Mouse (Mus musculus): ENCODE results near the gene Hoxd12. TPM values are rescaled to one million over a fixed set of nuclear protein-coding genes. Genes with fewer than 3 reads are reported as not detected.

Gene Hoxd12
- polyA plus RNA-seq, 1 experiment from 2014 or later = 59.3 TPM

DNA sequence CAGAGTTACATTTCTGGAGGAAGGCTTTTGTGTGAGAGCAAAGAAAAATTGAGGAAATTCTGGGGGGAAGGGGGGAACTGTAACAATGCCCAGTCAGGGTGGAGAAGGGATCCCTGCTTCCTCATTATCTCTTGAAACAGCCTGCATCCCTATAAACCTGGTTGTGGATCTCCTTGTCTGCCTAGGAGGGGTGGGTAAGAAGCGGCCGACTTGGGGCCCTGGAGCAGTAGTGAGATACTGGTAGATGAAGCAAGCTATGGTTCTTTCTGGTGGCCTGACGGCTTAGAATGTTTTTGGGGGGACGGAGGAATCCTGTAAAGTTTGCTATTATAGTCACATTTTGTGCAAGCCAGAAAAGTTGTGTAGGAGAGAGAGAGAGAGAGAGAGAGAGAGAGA is 18.6 kb downstream of the Hoxd12 start:
- peaks cover 61% of the 10 kb centered on the region for H3K4me1 ChIP-seq
- ATAC-seq (ENCODE audit: low FRiP score, low read depth) = no peak

DNA sequence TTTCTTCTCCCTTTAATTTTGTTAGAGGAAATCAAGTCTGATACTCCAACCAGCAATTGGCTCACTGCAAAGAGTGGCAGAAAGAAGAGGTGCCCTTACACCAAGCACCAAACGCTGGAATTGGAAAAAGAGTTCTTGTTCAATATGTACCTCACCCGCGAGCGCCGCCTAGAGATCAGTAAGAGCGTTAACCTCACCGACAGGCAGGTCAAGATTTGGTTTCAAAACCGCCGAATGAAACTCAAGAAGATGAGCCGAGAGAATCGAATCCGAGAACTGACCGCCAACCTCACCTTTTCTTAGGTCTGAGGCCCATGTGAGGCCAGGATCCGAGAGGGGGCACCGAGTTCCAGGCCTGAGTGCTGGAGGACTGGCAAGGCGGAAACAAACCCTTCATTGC is 19.3 kb downstream of the Hoxd12 start:
- peak overlapping the region; percentile 60 for H3K4me3 ChIP-seq
- H3K36me3 ChIP-seq = peaks cover 13% of the 10 kb centered on the region; the same call in 1 of the 2 replicates
- peaks cover 53% of the 10 kb centered on the region for H3K27me3 ChIP-seq
- peak overlapping the region; percentile 39; the same call in 1 of the 2 replicates for H3K27ac ChIP-seq
- ATAC-seq (ENCODE audit: low FRiP score, low read depth) = no peak
- H3K9ac ChIP-seq = peak overlapping the region; percentile 92
- H3K4me1 ChIP-seq = peaks cover 64% of the 10 kb centered on the region
- 9% methylated on average over 16 of the region's 16 CpGs for WGBS
- H3K9me3 ChIP-seq = no peaks in the 10 kb centered on the region
- H3K4me2 ChIP-seq (replicated peaks) = peak overlapping the region; percentile 91

More for the DNA sequence above, 18.6 kb downstream of the Hoxd12 start:
- Histone ChIP-seq H3K9ac (peak overlapping the region; percentile 92), H3K4me3 (peak overlapping the region; percentile 60), H3K27ac (peak overlapping the region; percentile 95), H3K4me2 (replicated peaks) (peak overlapping the region; percentile 91), H3K27me3 (peaks cover 55% of the 10 kb centered on the region), H3K9me3 (no peaks in the 10 kb centered on the region), H3K36me3 (peaks cover 13% of the 10 kb centered on the region; the same call in 1 of the 2 replicates)
- WGBS = 15% methylated on average over 4 of the region's 4 CpGs

DNA sequence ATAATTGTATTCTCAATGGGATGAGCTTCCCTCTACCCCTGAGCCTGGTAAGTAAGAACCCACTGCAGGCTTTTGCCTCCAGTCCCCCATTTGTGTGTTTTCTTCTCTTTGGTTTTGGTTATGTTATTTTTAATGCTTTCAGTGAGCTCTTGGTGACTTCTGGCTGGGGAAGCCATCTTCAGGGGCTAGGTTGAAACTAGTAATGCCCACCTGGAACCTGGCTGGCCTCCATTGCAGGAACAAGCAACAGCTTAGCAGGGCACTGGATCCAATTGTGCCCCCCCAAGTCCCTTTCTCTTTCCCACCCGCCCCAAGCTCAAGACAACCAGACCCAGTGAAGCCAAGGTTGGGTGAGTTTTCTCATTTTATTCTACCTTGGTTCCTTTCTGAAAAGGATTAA is 20.6 kb downstream of the Hoxd12 start:
- peaks cover 62% of the 10 kb centered on the region for H3K27me3 ChIP-seq
- H3K4me3 ChIP-seq = peak overlapping the region; percentile 60
- ATAC-seq (ENCODE audit: low FRiP score, low read depth) = no peak
- H3K9ac ChIP-seq = peak overlapping the region; percentile 90
- H3K4me1 ChIP-seq = peaks cover 72% of the 10 kb centered on the region
- H3K36me3 ChIP-seq = peaks cover 13% of the 10 kb centered on the region; the same call in 1 of the 2 replicates
- 24% methylated on average over 1 of the region's 1 CpGs for WGBS
- no peaks in the 10 kb centered on the region for H3K9me3 ChIP-seq
- H3K4me2 ChIP-seq (replicated peaks) = peak overlapping the region; percentile 91
- peak overlapping the region; percentile 81 for H3K27ac ChIP-seq

DNA sequence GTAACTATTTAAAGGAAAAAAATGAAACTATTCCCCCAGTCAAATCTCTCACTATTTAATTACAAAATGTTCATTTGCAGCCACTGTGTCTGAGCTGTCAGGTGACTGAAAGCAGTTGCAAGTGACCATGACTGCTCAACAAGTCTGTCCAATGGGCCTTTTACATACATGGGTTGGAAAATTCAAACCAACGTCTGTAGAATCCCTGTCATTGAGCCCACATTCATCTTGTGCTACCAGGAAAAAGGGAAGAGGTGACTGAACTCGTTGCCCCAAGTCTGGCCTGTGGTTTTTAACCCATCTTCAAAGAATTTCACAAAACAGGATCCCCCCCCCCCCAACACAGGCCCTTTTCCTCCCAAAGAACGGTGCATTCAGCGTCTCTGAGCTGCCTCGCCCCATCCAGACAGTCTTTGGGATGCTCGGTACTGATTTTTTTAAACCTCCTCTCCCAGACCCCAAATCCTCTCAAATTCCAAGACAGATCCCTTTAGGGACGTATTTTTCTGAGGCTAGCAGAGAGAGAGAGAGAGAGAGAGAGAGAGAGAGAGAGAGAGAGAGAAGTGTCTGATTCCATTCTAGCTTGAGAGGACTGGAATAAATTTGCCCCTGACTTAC is 21.1 kb downstream of the Hoxd12 start:
- H3K9ac ChIP-seq = peak overlapping the region; percentile 90
- H3K4me2 ChIP-seq (replicated peaks) = peak overlapping the region; percentile 91
- WGBS = 18% methylated on average over 7 of the region's 7 CpGs
- H3K9me3 ChIP-seq = no peaks in the 10 kb centered on the region
- H3K4me1 ChIP-seq = peaks cover 78% of the 10 kb centered on the region
- H3K4me3 ChIP-seq = peak overlapping the region; percentile 60
- H3K27me3 ChIP-seq = peaks cover 67% of the 10 kb centered on the region
- no peak for ATAC-seq (ENCODE audit: low FRiP score, low read depth)
- H3K27ac ChIP-seq = peak overlapping the region; percentile 81
- peaks cover 13% of the 10 kb centered on the region; the same call in 1 of the 2 replicates for H3K36me3 ChIP-seq

DNA sequence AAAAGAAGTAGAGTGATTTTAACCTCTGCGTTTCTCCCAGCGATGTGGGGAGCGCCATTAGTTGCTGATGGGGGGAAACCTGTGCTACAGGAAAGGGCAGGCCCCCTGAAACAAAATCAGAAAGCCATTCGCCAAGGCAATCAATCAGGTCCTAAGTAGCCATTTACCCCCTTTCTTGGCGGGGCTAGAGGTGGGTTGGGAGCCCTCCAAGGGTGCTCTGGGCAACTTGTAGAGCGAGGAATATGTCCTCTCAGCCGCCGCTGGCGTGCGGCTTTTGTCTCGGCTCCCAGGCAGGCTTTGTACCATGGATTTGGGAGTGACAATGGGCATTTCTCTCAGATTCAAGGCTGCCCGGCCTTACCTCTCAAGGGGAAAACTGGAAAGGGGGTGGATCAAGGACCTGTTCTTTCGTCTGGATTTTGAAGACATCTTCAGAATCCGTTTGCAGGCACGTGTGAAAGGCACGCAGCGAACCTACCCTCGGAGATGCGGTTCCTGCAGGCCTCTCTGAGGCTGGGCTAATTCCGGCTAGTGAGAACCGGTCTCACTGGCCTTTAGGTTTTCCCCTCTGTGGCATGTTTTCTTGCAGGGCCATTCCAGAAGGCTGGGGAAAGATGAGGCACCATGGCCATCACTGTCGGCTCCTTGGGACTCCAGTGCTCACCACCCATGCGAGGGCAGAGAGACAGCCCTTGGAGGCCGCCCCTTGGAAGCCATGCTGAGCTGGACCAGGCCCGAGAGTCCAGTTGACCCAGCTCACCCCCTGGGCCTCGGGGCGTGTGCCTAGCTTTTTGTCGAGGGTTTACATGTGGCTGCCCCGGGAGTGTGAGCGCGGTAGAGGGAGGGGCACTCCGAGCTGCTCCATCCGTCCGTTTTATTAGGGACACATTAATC is 21.9 kb downstream of the Hoxd12 start:
- ATAC-seq (ENCODE audit: low FRiP score, low read depth) = peak; percentile 34
- WGBS = 10% methylated on average over 34 of the region's 34 CpGs
- Histone ChIP-seq H3K27me3 (peaks cover 68% of the 10 kb centered on the region), H3K4me1 (peaks cover 74% of the 10 kb centered on the region), H3K9ac (peak overlapping the region; percentile 90), H3K36me3 (peaks cover 13% of the 10 kb centered on the region; the same call in 1 of the 2 replicates), H3K9me3 (no peaks in the 10 kb centered on the region), H3K4me3 (peak overlapping the region; percentile 60), H3K27ac (peak overlapping the region; percentile 81), H3K4me2 (replicated peaks) (peak overlapping the region; percentile 91)

DNA sequence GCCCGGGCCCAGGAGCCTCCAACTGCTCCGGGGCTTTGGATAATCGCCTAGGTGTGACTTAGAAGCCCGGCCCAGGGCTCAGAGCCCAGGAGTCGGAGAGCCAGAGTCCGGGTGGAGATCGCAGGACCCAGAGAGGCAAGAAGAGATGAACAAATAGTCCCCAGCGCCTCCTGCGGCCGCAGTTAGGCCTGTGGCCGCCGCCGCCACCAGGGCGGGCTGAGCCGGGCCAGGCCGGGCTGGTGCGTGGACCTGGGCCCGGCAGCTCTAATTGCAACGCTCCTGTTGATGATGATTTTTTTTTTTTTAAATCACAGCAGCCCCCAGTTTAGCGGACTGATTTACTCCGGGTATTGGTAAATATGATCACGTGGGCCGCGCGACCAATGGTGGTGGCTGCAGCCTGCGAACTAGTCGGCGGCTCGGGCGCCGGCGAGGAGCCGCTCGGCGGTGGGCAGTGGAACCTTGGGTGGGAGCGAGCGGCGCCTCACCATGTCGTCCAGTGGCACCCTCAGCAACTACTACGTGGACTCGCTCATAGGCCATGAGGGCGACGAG is 22.8 kb downstream of the Hoxd12 start, which contains the start of gene Hoxd9:
Gene Hoxd9 (plus strand): TSS at position 161 of the 555 bp plus-strand sequence.
- no peaks in the 10 kb centered on the region for H3K9me3 ChIP-seq
- peaks cover 5% of the 10 kb centered on the region; the same call in 1 of the 2 replicates for H3K36me3 ChIP-seq
- peak; percentile 24 for ATAC-seq (ENCODE audit: low FRiP score, low read depth)
- peak within 1 kb of the TSS; percentile 87 for H3K27ac ChIP-seq
- under 1% methylated on average over 43 of the region's 43 CpGs for WGBS
- H3K9ac ChIP-seq = peak within 1 kb of the TSS; percentile 90
- H3K4me2 ChIP-seq (replicated peaks) = peak within 1 kb of the TSS; percentile 91
- peak within 1 kb of the TSS; percentile 60 for H3K4me3 ChIP-seq
- peaks cover 66% of the 10 kb centered on the region for H3K4me1 ChIP-seq
- peaks cover 64% of the 10 kb centered on the region for H3K27me3 ChIP-seq

DNA sequence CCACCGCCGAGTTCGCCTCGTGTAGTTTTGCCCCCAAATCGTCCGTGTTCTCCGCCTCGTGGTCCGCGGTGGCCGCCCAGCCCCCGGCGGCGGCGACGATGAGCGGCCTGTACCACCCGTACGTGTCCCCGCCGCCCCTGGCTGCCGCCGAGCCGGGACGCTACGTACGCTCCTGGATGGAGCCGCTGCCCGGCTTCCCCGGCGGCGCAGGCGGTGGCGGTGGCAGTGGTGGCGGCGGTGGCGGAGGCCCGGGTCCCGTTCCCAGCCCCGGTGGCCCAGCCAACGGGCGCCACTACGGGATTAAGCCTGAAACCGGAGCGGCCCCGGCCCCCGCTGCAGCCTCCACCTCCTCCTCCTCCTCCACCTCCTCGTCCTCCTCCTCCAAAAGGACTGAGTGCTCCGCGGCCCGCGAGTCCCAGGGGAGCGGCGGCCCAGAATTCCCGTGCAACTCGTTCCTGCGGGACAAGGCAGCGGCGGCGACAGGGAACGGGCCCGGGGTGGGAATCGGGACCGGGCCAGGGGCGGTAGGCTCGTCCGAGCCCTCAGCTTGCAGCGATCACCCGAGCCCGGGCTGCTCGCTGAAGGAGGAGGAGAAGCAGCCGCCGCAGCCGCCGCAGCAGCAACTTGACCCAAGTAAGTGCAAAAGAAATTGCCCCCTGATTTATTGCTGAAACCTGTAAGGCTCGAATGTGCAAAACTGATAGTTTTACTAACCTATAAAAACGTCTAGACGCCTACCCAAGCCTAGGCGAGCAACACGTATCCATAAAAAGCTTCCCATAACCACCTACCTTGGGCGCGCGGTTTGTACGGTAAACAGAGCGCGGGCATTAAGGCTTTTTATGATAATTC is 23.6 kb downstream of the Hoxd12 start:
- no peaks in the 10 kb centered on the region for H3K9me3 ChIP-seq
- peak overlapping the region; percentile 60 for H3K4me3 ChIP-seq
- H3K9ac ChIP-seq = peak overlapping the region; percentile 90
- H3K4me1 ChIP-seq = peaks cover 60% of the 10 kb centered on the region
- WGBS = under 1% methylated on average over 71 of the region's 86 CpGs
- peaks cover 67% of the 10 kb centered on the region for H3K27me3 ChIP-seq
- no peaks in the 10 kb centered on the region for H3K36me3 ChIP-seq
- ATAC-seq (ENCODE audit: low FRiP score, low read depth) = 0 out of 2 replicates have a peak, but pooled peaks have one; percentile 21
- H3K27ac ChIP-seq = peak overlapping the region; percentile 87
- H3K4me2 ChIP-seq (replicated peaks) = peak overlapping the region; percentile 91

DNA sequence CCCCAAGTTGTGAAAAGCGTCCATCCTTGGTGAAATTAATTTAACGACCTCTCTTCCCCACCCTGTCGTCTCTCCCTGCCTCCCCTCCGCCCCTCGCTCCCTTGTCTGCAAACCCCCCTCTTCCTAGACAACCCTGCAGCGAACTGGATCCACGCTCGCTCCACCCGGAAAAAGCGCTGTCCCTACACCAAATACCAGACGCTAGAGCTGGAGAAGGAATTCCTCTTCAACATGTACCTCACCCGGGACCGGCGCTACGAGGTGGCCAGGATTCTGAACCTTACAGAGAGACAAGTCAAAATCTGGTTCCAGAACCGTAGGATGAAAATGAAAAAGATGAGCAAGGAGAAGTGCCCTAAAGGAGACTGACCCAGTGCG is 24.2 kb downstream of the Hoxd12 start:
- no peaks in the 10 kb centered on the region for H3K9me3 ChIP-seq
- peaks cover 64% of the 10 kb centered on the region for H3K4me1 ChIP-seq
- H3K4me2 ChIP-seq (replicated peaks) = peak overlapping the region; percentile 91
- 3% methylated on average over 17 of the region's 17 CpGs for WGBS
- peak overlapping the region; percentile 90 for H3K9ac ChIP-seq
- no peak for ATAC-seq (ENCODE audit: low FRiP score, low read depth)
- peak overlapping the region; percentile 87; the same call in 1 of the 2 replicates for H3K27ac ChIP-seq
- peaks cover 69% of the 10 kb centered on the region for H3K27me3 ChIP-seq
- no peaks in the 10 kb centered on the region for H3K36me3 ChIP-seq
- H3K4me3 ChIP-seq = peak overlapping the region; percentile 60

DNA sequence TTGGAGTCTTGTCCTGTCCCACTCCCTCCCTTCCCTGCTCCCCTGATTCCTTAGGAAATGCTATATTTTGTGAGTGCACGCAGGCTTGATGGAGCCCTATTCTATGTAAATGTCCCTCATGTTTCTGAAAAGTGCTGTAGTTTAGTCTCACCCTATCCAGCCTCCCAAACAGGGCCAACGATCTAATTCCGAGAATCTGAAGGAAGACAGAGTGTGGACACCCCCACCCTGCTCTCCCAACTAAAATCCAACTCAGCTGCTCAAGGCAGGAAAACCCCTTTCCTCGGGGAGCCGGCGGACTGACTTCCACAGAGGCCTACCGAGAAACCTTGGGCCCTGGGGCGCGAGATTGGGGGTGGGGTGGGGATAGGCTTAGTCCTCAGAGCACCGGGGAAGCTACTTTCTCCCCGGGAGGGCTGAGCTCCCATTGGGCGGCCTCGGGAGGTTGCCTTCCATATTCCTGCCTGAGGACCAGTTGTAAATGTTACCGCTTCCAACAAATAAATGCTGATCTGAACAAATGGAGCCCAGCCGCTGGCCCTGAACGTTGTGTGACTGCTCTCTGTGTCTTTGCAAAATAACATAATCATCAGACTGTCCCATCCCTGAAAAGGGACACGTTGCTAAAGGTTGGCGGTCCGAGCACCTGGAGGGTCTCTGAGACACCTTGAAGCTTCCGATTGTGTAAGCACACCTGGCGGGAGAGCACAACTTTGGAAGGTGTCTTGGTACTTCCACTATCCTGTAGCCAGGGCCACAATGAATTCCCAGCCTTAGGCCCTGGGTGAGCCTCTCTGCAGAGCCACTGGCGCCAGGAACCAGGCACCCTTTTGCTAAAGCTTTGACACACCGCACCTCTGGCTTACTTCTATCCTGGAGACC is 25.1 kb downstream of the Hoxd12 start:
- no peak for ATAC-seq (ENCODE audit: low FRiP score, low read depth)
- Histone ChIP-seq H3K4me1 (peaks cover 64% of the 10 kb centered on the region), H3K4me3 (peak overlapping the region; percentile 60), H3K36me3 (no peaks in the 10 kb centered on the region), H3K27ac (peak overlapping the region; percentile 10; the same call in 1 of the 2 replicates), H3K9me3 (no peaks in the 10 kb centered on the region), H3K27me3 (peaks cover 76% of the 10 kb centered on the region), H3K4me2 (replicated peaks) (peak overlapping the region; percentile 91), H3K9ac (peak overlapping the region; percentile 90)
- 16% methylated on average over 23 of the region's 23 CpGs for WGBS

DNA sequence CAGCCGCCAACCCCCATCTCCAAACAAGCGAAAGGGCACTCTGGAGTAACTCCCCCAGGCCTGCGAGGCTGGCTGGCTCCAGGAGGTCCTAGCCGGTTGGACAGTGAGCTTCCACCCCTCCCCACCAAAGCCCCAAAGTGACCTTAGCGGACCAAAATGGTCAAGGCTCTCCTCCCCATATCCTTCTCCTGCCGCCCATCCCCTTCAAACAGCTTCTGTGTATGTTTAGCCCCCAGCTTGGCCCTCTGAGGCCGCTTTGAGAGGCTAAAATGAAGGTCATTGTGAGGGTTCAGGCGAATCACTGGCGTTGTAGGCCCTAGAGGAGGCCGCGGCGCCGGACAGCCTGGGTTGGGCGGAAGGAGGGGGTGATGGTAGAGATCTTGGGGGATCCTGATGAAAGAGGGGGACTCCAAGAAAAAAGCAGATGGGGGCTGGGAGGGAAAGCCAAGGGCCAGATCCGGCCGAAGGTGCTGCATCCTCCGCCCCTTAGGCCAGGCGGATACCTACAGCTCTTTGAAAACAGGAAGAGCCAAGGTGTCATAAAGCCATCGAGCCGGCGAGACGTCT is 25.8 kb downstream of the Hoxd12 start:
- Histone ChIP-seq H3K9ac (peak overlapping the region; percentile 90; the same call in 1 of the 2 replicates), H3K36me3 (no peaks in the 10 kb centered on the region), H3K9me3 (no peaks in the 10 kb centered on the region), H3K27ac (peak overlapping the region; percentile 10; the same call in 1 of the 2 replicates), H3K4me2 (replicated peaks) (peak overlapping the region; percentile 91), H3K27me3 (peaks cover 76% of the 10 kb centered on the region), H3K4me1 (peaks cover 59% of the 10 kb centered on the region), H3K4me3 (peak overlapping the region; percentile 60)
- ATAC-seq (ENCODE audit: low FRiP score, low read depth) = no peak
- 13% methylated on average over 22 of the region's 22 CpGs for WGBS
